Mouse (Mus musculus): Measurements from ENCODE around the gene Acrbp. TPM values are rescaled to one million over a fixed set of nuclear protein-coding genes. Genes with fewer than 3 reads are reported as not detected.
A peak's percentile ranks its signal among the peaks of the same experiment; 100 is the strongest.
"Not testable (repeated sequence)": the region's sequence is repeated elsewhere in the genome, so short reads cannot be mapped to it uniquely, and the experiment has no call there.

The Acrbp gene
- polyA plus RNA-seq, 1 experiment from 2014 or later, result 18.4 TPM

DNA sequence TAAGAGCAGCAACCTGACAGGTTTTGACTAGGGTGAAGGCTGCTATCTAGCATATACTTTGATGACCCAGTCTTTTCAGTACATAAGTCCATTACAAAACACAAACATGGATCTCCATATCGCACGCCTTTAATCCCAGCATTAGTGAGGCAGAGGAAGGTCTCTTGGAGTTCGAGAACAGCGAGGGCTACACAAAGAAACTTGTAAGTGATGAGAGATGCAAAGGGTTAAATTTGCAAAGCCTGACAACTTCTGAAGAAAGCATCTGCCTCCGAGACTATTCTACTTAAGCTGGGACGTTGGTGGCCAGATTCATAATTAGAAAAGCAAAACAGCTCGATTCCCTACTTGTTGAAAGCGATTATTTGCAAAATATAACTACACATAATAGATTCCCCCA is 10.4 kb upstream of the Acrbp start:
- H3K4me2 ChIP-seq (replicated peaks), result peak overlapping the region; percentile 70
- H3K4me1 ChIP-seq, result peaks cover 14% of the 10 kb centered on the region
- no peaks in the 10 kb centered on the region for H3K9me3 ChIP-seq (replicated peaks)
- no peak for ATAC-seq (ENCODE audit: insufficient number of reproducible peaks, low FRiP score, low TSS enrichment, low read depth)
- H3K27me3 ChIP-seq, result no peaks in the 10 kb centered on the region
- WGBS, result 6% methylated on average over 8 of the region's 8 CpGs
- H3K9ac ChIP-seq, result 0 out of 2 replicates have a peak overlapping the region, but pooled peaks have one; percentile 6
- H3K36me3 ChIP-seq, result peaks cover 39% of the 10 kb centered on the region
- peak overlapping the region; percentile 75 for H3K4me3 ChIP-seq (replicated peaks)
- peak overlapping the region; percentile 90 for H3K27ac ChIP-seq (replicated peaks)

DNA sequence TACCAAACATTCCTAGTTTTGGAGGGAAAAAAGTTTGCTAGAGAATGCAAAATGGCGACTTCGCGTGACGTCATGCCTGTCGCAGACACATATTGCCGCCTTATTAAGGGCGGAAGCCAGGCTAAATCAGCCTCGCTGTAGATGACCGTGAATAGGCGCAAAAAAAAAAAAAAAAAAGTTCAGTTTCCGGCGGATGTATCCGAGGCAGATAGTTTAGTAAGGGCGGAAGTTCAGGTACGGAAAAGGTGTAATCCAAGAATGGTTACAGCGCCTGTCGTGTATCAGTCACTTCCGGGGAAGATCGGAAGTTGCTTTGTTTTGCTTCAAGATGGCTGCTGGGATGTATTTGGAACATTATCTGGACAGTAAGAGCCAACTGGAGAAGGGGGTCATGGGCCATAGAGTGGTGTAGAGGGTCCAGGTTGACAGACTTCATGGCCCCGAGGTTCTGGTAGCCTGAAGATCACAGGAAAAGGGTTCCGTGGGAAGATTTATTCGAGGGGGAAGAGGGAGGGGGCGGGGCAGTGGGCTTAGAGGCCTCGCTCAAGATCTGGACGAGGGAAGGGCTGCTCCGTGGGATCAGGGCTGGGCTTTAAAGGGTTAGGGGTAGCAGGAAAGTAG is 9.8 kb upstream of the Acrbp start, which contains the start of gene Ing4:
Gene Ing4, plus strand, starts transcription at position 228 of the 621 bp plus-strand sequence.
- Histone ChIP-seq H3K9ac (peak within 1 kb of the TSS; percentile 64), H3K4me3 (replicated peaks) (peak within 1 kb of the TSS; percentile 75), H3K27me3 (no peaks in the 10 kb centered on the region), H3K27ac (replicated peaks) (peak within 1 kb of the TSS; percentile 90), H3K9me3 (replicated peaks) (no peaks in the 10 kb centered on the region), H3K36me3 (peaks cover 41% of the 10 kb centered on the region), H3K4me2 (replicated peaks) (peak within 1 kb of the TSS; percentile 70), H3K4me1 (peaks cover 14% of the 10 kb centered on the region)
- ATAC-seq (ENCODE audit: insufficient number of reproducible peaks, low FRiP score, low TSS enrichment, low read depth), result peak; percentile 95
- WGBS, result under 1% methylated on average over 26 of the region's 26 CpGs

DNA sequence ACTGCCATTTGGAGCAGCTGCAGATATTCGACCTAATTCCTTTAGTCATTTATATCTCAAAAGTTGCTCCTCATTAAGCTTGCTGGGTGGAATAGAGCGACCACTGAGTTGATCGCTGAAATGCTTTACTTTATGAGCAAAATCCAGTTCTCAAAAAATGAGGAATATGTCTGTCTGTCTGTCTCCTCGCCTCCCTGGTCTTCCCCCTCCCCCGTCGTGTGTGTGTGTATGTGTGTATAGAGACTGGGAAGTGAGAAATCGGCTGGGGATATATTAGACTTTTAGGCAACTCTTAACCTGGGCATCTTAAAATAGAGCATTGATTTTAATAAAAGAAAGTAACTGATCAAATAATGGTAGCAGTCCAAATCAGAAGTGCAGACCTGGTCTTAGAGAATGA is 9.3 kb upstream of the Acrbp start:
- 11% methylated on average over 7 of the region's 7 CpGs for WGBS
- peaks cover 40% of the 10 kb centered on the region for H3K36me3 ChIP-seq
- H3K4me2 ChIP-seq (replicated peaks), result peak overlapping the region; percentile 70
- no peak for ATAC-seq (ENCODE audit: insufficient number of reproducible peaks, low FRiP score, low TSS enrichment, low read depth)
- H3K4me1 ChIP-seq, result peaks cover 14% of the 10 kb centered on the region
- peak overlapping the region; percentile 64 for H3K9ac ChIP-seq
- peak overlapping the region; percentile 78 for H3K27ac ChIP-seq (replicated peaks)
- H3K27me3 ChIP-seq, result no peaks in the 10 kb centered on the region
- peak overlapping the region; percentile 75 for H3K4me3 ChIP-seq (replicated peaks)
- no peaks in the 10 kb centered on the region for H3K9me3 ChIP-seq (replicated peaks)

- Histone ChIP-seq H3K4me3 (replicated peaks) (no peak overlapping the region), H3K9me3 (replicated peaks) (no peaks in the 10 kb centered on the region), H3K27ac (replicated peaks) (no peak overlapping the region), H3K4me2 (replicated peaks) (no peak overlapping the region), H3K9ac (no peak overlapping the region), H3K4me1 (peaks cover 14% of the 10 kb centered on the region), H3K36me3 (peaks cover 38% of the 10 kb centered on the region), H3K27me3 (no peaks in the 10 kb centered on the region)
- WGBS, result 73% methylated on average over 7 of the region's 7 CpGs
- ATAC-seq (ENCODE audit: insufficient number of reproducible peaks, low FRiP score, low TSS enrichment, low read depth), result no peak
These were observed 8.4 kb upstream of the Acrbp start for GRCm38 (mm10) chr6:125041047-125041446.

- WGBS, result 94% methylated on average over 7 of the region's 7 CpGs
- ATAC-seq (ENCODE audit: insufficient number of reproducible peaks, low FRiP score, low TSS enrichment, low read depth), result no peak
- Histone ChIP-seq H3K36me3 (peaks cover 39% of the 10 kb centered on the region), H3K4me2 (replicated peaks) (no peak overlapping the region), H3K4me3 (replicated peaks) (no peak overlapping the region), H3K4me1 (peaks cover 14% of the 10 kb centered on the region), H3K27ac (replicated peaks) (no peak overlapping the region), H3K27me3 (no peaks in the 10 kb centered on the region), H3K9me3 (replicated peaks) (no peaks in the 10 kb centered on the region), H3K9ac (no peak overlapping the region)
These were observed 7.4 kb upstream of the Acrbp start for GRCm38 (mm10) chr6:125042081-125042480.

- Histone ChIP-seq H3K9me3 (replicated peaks) (no peaks in the 10 kb centered on the region), H3K36me3 (peaks cover 77% of the 10 kb centered on the region), H3K4me3 (replicated peaks) (no peak overlapping the region), H3K4me2 (replicated peaks) (no peak overlapping the region), H3K27me3 (no peaks in the 10 kb centered on the region), H3K27ac (replicated peaks) (no peak overlapping the region), H3K9ac (no peak overlapping the region), H3K4me1 (no peaks in the 10 kb centered on the region)
- ATAC-seq (ENCODE audit: insufficient number of reproducible peaks, low FRiP score, low TSS enrichment, low read depth), result no peak
- 32% methylated on average over 5 of the region's 5 CpGs for WGBS
These were observed 2.8 kb upstream of the Acrbp start for GRCm38 (mm10) chr6:125046691-125047090.

DNA sequence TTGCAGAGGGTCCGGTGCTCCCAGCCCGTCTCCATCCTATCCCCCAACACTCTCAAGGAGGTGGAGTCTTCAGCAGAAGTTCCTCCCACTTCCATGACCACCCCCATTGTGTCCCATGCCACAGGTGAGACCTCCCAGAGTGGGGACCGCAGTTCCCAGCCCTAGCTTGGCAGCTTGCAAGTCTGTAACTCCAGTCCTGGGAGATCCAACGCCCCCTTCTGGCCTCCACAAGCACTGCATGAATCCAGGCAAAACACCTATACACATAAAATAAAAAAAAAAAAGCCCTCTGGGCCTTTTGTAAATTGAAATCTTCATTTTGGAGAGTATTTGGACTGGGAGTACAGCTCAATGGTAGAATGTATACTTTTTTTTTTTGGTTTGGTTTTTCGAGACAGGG is 1.7 kb downstream of the Acrbp start:
- Histone ChIP-seq H3K27ac (replicated peaks) (no peak overlapping the region), H3K27me3 (no peaks in the 10 kb centered on the region), H3K9ac (no peak overlapping the region), H3K4me3 (replicated peaks) (no peak overlapping the region), H3K4me1 (no peaks in the 10 kb centered on the region), H3K4me2 (replicated peaks) (no peak overlapping the region), H3K9me3 (replicated peaks) (no peaks in the 10 kb centered on the region), H3K36me3 (peaks cover 85% of the 10 kb centered on the region)
- 70% methylated on average over 5 of the region's 5 CpGs for WGBS
- ATAC-seq (ENCODE audit: insufficient number of reproducible peaks, low FRiP score, low TSS enrichment, low read depth), result no peak

DNA sequence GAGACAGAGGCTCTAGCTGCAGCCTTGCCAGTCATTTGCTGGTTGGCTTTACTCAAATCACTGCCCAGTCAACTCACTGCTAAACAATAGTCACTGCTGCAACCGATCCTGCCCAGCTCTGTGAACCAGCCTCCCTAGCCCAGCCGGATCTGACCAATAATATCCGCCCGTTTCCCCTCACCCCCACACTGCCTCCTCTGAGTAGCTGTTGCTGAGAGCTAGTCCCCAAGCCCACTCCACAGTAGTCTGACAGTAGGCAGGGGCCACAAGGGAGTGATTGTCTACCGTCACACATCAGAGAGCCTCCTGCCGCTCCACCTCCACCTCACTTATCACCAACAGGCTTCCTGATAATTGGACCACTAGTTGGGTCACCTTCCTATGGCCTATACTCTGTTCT is 12.0 kb downstream of the Acrbp start:
- no peaks in the 10 kb centered on the region for H3K9me3 ChIP-seq (replicated peaks)
- H3K4me1 ChIP-seq, result no peaks in the 10 kb centered on the region
- no peak overlapping the region for H3K4me2 ChIP-seq (replicated peaks)
- no peak overlapping the region for H3K9ac ChIP-seq
- no peaks in the 10 kb centered on the region for H3K27me3 ChIP-seq
- no peaks in the 10 kb centered on the region for H3K36me3 ChIP-seq
- no peak for ATAC-seq (ENCODE audit: insufficient number of reproducible peaks, low FRiP score, low TSS enrichment, low read depth)
- 31% methylated on average over 6 of the region's 6 CpGs for WGBS
- no peak overlapping the region for H3K4me3 ChIP-seq (replicated peaks)
- H3K27ac ChIP-seq (replicated peaks), result no peak overlapping the region

DNA sequence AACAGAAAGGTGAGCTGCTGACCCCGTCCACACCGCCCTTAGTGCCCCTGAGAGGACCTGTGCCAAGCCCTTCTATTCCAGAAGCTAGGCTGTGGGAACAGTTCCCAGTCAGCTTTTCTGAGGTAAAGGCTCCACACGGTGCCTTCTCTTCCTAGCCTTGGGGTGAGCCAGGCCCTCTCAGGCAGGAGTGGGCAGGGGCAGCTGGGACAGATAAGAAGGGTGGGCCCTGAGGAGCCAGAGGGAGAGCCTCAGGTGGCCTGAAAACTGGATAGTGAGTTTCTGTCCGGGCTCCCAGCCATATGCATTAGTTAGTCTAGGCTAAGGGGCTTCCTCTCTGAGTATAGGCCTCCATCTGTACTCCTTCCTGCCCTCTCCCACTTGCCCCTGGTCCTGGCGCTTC is 13.0 kb downstream of the Acrbp start:
- no peak overlapping the region for H3K4me3 ChIP-seq (replicated peaks)
- no peaks in the 10 kb centered on the region for H3K27me3 ChIP-seq
- H3K36me3 ChIP-seq, result no peaks in the 10 kb centered on the region
- H3K9ac ChIP-seq, result no peak overlapping the region
- no peaks in the 10 kb centered on the region for H3K9me3 ChIP-seq (replicated peaks)
- H3K4me2 ChIP-seq (replicated peaks), result no peak overlapping the region
- H3K27ac ChIP-seq (replicated peaks), result no peak overlapping the region
- H3K4me1 ChIP-seq, result no peaks in the 10 kb centered on the region
- 82% methylated on average over 5 of the region's 5 CpGs for WGBS
- no peak for ATAC-seq (ENCODE audit: insufficient number of reproducible peaks, low FRiP score, low TSS enrichment, low read depth)

DNA sequence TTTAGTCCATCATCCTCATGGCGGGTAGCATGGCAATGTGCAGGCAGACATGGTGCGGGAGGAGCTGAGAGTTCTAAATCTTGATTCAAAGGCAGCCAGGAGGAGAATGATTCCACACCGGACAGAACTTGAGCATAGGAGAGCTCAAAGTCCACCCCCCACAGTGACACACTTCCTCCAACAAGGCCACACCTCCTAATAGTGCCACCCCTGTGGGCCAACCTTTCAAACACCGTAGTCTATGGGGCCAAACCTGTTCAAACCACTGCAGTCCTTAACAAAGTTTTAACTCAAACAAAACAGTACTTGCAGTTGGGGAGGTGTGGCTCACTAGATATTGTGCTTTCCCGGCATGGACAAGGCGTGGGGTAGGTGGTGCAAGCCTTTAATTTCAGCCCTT is 14.4 kb downstream of the Acrbp start:
- Histone ChIP-seq H3K9me3 (replicated peaks) (no peaks in the 10 kb centered on the region), H3K4me1 (no peaks in the 10 kb centered on the region), H3K27ac (replicated peaks) (no peak overlapping the region), H3K4me2 (replicated peaks) (no peak overlapping the region), H3K36me3 (no peaks in the 10 kb centered on the region), H3K27me3 (no peaks in the 10 kb centered on the region), H3K4me3 (replicated peaks) (no peak overlapping the region), H3K9ac (no peak overlapping the region)
- 87% methylated on average over 6 of the region's 6 CpGs for WGBS
- ATAC-seq (ENCODE audit: insufficient number of reproducible peaks, low FRiP score, low TSS enrichment, low read depth), result no peak

DNA sequence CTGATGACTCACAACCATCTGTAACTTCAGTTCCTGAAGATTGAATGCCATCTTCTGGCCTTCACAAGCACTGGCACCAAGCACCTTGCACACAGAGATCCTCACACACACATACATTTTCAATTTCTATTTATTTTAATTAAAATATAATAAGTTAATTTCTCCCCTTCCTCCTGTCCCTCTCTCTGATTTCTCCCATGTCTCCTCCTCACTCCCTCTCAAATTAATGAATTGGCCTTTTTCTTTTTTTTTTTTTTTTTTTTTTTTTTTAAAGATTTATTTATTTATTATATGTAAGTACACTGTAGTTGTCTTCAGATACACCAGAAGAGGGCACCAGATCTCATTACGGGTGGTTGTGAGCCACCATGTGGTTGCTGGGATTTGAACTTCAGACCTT is 15.7 kb downstream of the Acrbp start:
- not testable (repeated sequence) for ATAC-seq (ENCODE audit: insufficient number of reproducible peaks, low FRiP score, low TSS enrichment, low read depth); H3K36me3 ChIP-seq; H3K27ac ChIP-seq (replicated peaks); H3K9me3 ChIP-seq (replicated peaks); H3K9ac ChIP-seq; H3K27me3 ChIP-seq; H3K4me3 ChIP-seq (replicated peaks); H3K4me1 ChIP-seq; H3K4me2 ChIP-seq (replicated peaks)
- 60% methylated on average over 1 of the region's 1 CpGs for WGBS

DNA sequence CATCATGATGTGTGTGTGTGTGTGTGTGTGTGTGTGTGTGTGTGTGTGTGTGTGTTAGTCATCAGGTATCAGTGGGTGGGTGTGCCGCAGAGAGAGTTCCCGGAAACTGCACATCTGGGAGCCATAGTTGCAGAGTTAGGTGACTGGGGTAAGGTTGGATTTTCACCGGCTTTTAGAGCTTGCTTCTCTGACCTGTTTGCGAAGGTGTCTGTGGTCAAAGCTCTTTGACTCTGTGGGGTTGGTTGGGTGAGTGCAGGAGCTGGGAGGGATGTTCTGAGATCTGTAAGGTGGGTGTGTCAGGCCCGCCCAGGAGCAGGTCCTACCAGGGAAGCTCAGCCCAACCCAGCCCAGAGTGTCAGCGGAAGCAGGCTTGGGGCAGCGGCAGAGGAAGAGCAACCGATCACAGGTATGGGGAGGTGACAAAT is 18.1 kb downstream of the Acrbp start, which contains the start of gene Lpar5:
Gene Lpar5, plus strand, starts transcription at position 350 of the 425 bp plus-strand sequence.
- Histone ChIP-seq H3K36me3 (no peaks in the 10 kb centered on the region), H3K4me1 (peaks cover 16% of the 10 kb centered on the region), H3K27ac (replicated peaks) (peak within 1 kb of the TSS; percentile 4; the same call in 1 of the 2 replicates), H3K4me2 (replicated peaks) (0 out of 2 replicates have a peak within 1 kb of the TSS, but pooled peaks have one; percentile 1), H3K4me3 (replicated peaks) (peak within 1 kb of the TSS; percentile 17; the same call in 1 of the 2 replicates), H3K9ac (no peak within 1 kb of the TSS), H3K9me3 (replicated peaks) (no peaks in the 10 kb centered on the region), H3K27me3 (no peaks in the 10 kb centered on the region)
- ATAC-seq (ENCODE audit: insufficient number of reproducible peaks, low FRiP score, low TSS enrichment, low read depth), result no peak
- WGBS, result 46% methylated on average over 8 of the region's 8 CpGs

Data from embryonic facial prominence, embryonic 15.5 days (tissue).